Mouse (Mus musculus) brown adipose tissue, adult 24 weeks (tissue): ENCODE results near the gene Gm20518. TPM values are rescaled to one million over a fixed set of nuclear protein-coding genes. Genes with fewer than 3 reads are reported as not detected.

Source experiments
- H3K27ac ChIP-seq: fragments of 200-500 bp; replicated peaks from 2 replicates; pipeline ENCODE4 v1.5.1; 2012; ENCODE audit warnings: low read depth, mild to moderate bottlenecking, low read length
- H3K4me1 ChIP-seq: fragments of 200-500 bp; 2 replicates; pipeline ENCODE4 v1.6.1; 2012; ENCODE audit warnings: low read length, mixed read lengths; ENCODE audit not compliant: control insufficient read depth, insufficient read depth, insufficient read length
- H3K4me3 ChIP-seq: fragments of 200-500 bp; 2 replicates; pipeline ENCODE4 v1.5.1; 2012; ENCODE audit warnings: low read depth, mild to moderate bottlenecking, low read length, moderate library complexity; ENCODE audit not compliant: insufficient read depth
- polyA plus RNA-seq: library from polyadenylated mRNA; stranded (reverse); fragments of >200 nt; gene quantifications from 2 replicates; pipeline ENCODE4 v1.2.4, GENCODE M21; 2012; ENCODE audit not compliant: missing spikeins, insufficient read depth, insufficient read length

Gene Gm20518
- polyA plus RNA-seq, 1 experiment = not detected

GRCm38 (mm10) chr16:17921325-17922162 is 30.1 kb upstream of the Gm20518 start:
- peak overlapping the region; percentile 71 for H3K4me3 ChIP-seq
- H3K4me1 ChIP-seq = peaks cover 3% of the 10 kb centered on the region
- H3K27ac ChIP-seq = peak overlapping the region; percentile 77

- H3K4me1 ChIP-seq = peaks cover 3% of the 10 kb centered on the region
- H3K4me3 ChIP-seq = 0 out of 2 replicates have a peak overlapping the region, but pooled peaks have one; percentile 6
- H3K27ac ChIP-seq = no peak overlapping the region
These were observed 29.1 kb upstream of the Gm20518 start for GRCm38 (mm10) chr16:17920586-17920985.

GRCm38 (mm10) chr16:17914307-17915249 is 23.1 kb upstream of the Gm20518 start, which contains the start of gene Gsc2:
Gene Gsc2 (minus strand): TSS chr16:17915059.
- H3K4me3 ChIP-seq = peak within 1 kb of the TSS; percentile 39
- no peaks in the 10 kb centered on the region; the same call in 1 of the 2 replicates for H3K4me1 ChIP-seq
- no peak within 1 kb of the TSS for H3K27ac ChIP-seq

GRCm38 (mm10) chr16:17911052-17911595 is 19.7 kb upstream of the Gm20518 start, which contains the start of gene Ess2:
Gene Ess2 (minus strand): TSS chr16:17911348.
- peak within 1 kb of the TSS; percentile 72 for H3K27ac ChIP-seq
- H3K4me1 ChIP-seq = no peaks in the 10 kb centered on the region; the same call in 1 of the 2 replicates
- H3K4me3 ChIP-seq = peak within 1 kb of the TSS; percentile 88

- Histone ChIP-seq H3K4me3 (no peak within 1 kb of the TSS), H3K27ac (no peak within 1 kb of the TSS), H3K4me1 (peaks cover 2% of the 10 kb centered on the region; the same call in 1 of the 2 replicates)
These were observed 7.0 kb upstream of the Gm20518 start, which contains the start of the genes Dgcr2 and Tssk2 for GRCm38 (mm10) chr16:17898462-17898861. Gene Dgcr2 (minus strand): TSS chr16:17898562. Gene Tssk2 (plus strand): TSS chr16:17898637.

- peaks cover 2% of the 10 kb centered on the region; the same call in 1 of the 2 replicates for H3K4me1 ChIP-seq
- H3K4me3 ChIP-seq = no peak overlapping the region
- no peak overlapping the region for H3K27ac ChIP-seq
These were observed 4.6 kb upstream of the Gm20518 start for GRCm38 (mm10) chr16:17896091-17896490.

- Histone ChIP-seq H3K4me3 (no peak within 1 kb of the TSS), H3K27ac (no peak within 1 kb of the TSS), H3K4me1 (peaks cover 12% of the 10 kb centered on the region)
These were observed 2.5 kb upstream of the Gm20518 start, which contains the start of gene Tssk1 for GRCm38 (mm10) chr16:17893923-17894322. Gene Tssk1 (plus strand): TSS chr16:17894223.

- no peak overlapping the region for H3K4me3 ChIP-seq
- H3K4me1 ChIP-seq = peaks cover 12% of the 10 kb centered on the region
- no peak overlapping the region for H3K27ac ChIP-seq
These were observed 1.1 kb upstream of the Gm20518 start for GRCm38 (mm10) chr16:17892606-17893005.

GRCm38 (mm10) chr16:17890917-17891566 is 429 bp downstream of the Gm20518 start:
- Histone ChIP-seq H3K4me1 (peaks cover 10% of the 10 kb centered on the region; the same call in 1 of the 2 replicates), H3K4me3 (peak overlapping the region; percentile 95), H3K27ac (peak overlapping the region; percentile 81)

GRCm38 (mm10) chr16:17890342-17890727 is 1.1 kb downstream of the Gm20518 start:
- H3K4me3 ChIP-seq = peak overlapping the region; percentile 95
- no peak overlapping the region for H3K27ac ChIP-seq
- peaks cover 10% of the 10 kb centered on the region; the same call in 1 of the 2 replicates for H3K4me1 ChIP-seq

GRCm38 (mm10) chr16:17889689-17890341 is 1.7 kb downstream of the Gm20518 start:
- Histone ChIP-seq H3K4me3 (peak overlapping the region; percentile 95; the same call in 1 of the 2 replicates), H3K27ac (no peak overlapping the region), H3K4me1 (peaks cover 10% of the 10 kb centered on the region; the same call in 1 of the 2 replicates)

- H3K4me1 ChIP-seq = 0 out of 2 replicates have a peak, but pooled peaks cover 2% of the 10 kb centered on the region
- no peak overlapping the region for H3K4me3 ChIP-seq
- no peak overlapping the region for H3K27ac ChIP-seq
These were observed 7.4 kb downstream of the Gm20518 start for GRCm38 (mm10) chr16:17884116-17884515.

- H3K4me3 ChIP-seq = no peak overlapping the region
- no peak overlapping the region for H3K27ac ChIP-seq
- 0 out of 2 replicates have a peak, but pooled peaks cover 2% of the 10 kb centered on the region for H3K4me1 ChIP-seq
These were observed 9.3 kb downstream of the Gm20518 start for GRCm38 (mm10) chr16:17882196-17882595.
